Mouse (Mus musculus) hindbrain, embryonic 11.5 days (tissue): ENCODE results near the gene Cfap61. TPM values are rescaled to one million over a fixed set of nuclear protein-coding genes. Genes with fewer than 3 reads are reported as not detected.

ENCODE experiments used
- ATAC-seq: fragments of 200-750 bp; cut with Nextera tagmentation; 2 replicates; pipeline ENCODE4 v1.8.0; 2017; ENCODE audit warnings: mild to moderate bottlenecking, moderate TSS enrichment, moderate library complexity; ENCODE audit not compliant: low FRiP score
- DNase-seq: peaks from one replicate; pipeline ENCODE4 v3.0.0-alpha.2; 2015; ENCODE audit warnings: low spot score
- H3K27ac ChIP-seq: fragments of 300-500 bp; sonication (generic); 2 replicates; pipeline ENCODE4 v1.5.1; 2014; ENCODE audit warnings: mild to moderate bottlenecking, low read depth, low read length
- H3K27me3 ChIP-seq: fragments of 300-500 bp; sonication (generic); 2 replicates; pipeline ENCODE4 v1.6.1; 2014; ENCODE audit warnings: mild to moderate bottlenecking, low read length, moderate library complexity, mixed read lengths; ENCODE audit not compliant: control insufficient read depth, insufficient read depth
- H3K36me3 ChIP-seq: fragments of 300-500 bp; sonication (generic); 2 replicates; pipeline ENCODE4 v1.6.1; 2014; ENCODE audit warnings: mild to moderate bottlenecking, low read length, moderate library complexity, mixed read lengths; ENCODE audit not compliant: control insufficient read depth, insufficient read depth
- H3K4me1 ChIP-seq: fragments of 300-500 bp; sonication (generic); replicated peaks from 2 replicates; pipeline ENCODE4 v1.6.1; 2014; ENCODE audit warnings: low read length, mixed read lengths; ENCODE audit not compliant: control insufficient read depth, insufficient read depth
- H3K4me2 ChIP-seq: fragments of 300-500 bp; sonication (generic); replicated peaks from 2 replicates; pipeline ENCODE4 v1.6.1; 2014; ENCODE audit warnings: mild to moderate bottlenecking, low read depth, low read length
- H3K4me3 ChIP-seq: fragments of 300-500 bp; sonication (generic); 2 replicates; pipeline ENCODE4 v1.5.1; 2014; ENCODE audit warnings: low read depth, low read length
- H3K9ac ChIP-seq: fragments of 300-500 bp; sonication (generic); 2 replicates; pipeline ENCODE4 v1.6.1; 2014; ENCODE audit warnings: low read depth, low read length
- H3K9me3 ChIP-seq: fragments of 300-500 bp; sonication (generic); 2 replicates; pipeline ENCODE4 v1.6.1; 2016; ENCODE audit warnings: low read length; ENCODE audit not compliant: control insufficient read depth
- whole genome bisulfite sequencing: fragments of 180-500 bp; shearing (Covaris S2); extraction: QIAGEN DNeasy Blood & Tissue Kit; methylation state at CpG from one replicate; pipeline ENCODE4 v1.1.7; 2014; 5-methylcytosine and 5-hydroxymethylcytosine counted together
- polyA plus RNA-seq: library from polyadenylated mRNA; unstranded; fragments of >200 nt; fragmentation: Nextera tagmentation; extraction: Ambion mirVana; gene quantifications from 2 replicates; pipeline ENCODE4 v1.2.1, GENCODE M21; 2014

The Cfap61 gene
- polyA plus RNA-seq, 1 experiment from 2014 or later, result 2.4 TPM

DNA sequence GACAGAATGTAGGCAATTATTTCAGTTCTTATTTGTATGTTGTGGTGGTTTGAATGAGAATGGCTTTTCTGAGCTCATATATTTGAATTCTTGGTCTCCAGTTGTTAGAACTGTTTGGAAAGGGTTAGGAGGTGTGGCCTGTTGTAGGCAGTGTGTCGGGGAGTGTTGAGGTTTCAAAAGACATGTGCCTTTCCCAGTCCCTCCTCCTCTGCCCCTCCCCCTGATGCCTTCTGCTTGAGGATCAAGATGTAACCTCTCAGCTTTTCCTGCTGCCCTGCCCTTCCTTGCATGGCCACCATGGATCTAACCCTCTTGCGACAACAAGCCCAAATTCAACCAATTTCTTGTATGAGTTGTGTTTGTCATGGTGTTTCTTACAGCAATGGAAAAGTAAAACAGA lies 53.2 kb downstream of the Cfap61 start:
- ATAC-seq, result no peak
- Histone ChIP-seq H3K9me3 (no peaks in the 10 kb centered on the region), H3K4me3 (no peak overlapping the region), H3K27me3 (no peaks in the 10 kb centered on the region), H3K4me1 (no peaks in the 10 kb centered on the region), H3K4me2 (no peak overlapping the region), H3K9ac (no peak overlapping the region), H3K36me3 (no peaks in the 10 kb centered on the region), H3K27ac (no peak overlapping the region)
- WGBS, result 64% methylated on average over 2 of the region's 2 CpGs
- no peak for DNase-seq

- Histone ChIP-seq H3K4me3 (no peak overlapping the region), H3K27me3 (no peaks in the 10 kb centered on the region), H3K4me1 (no peaks in the 10 kb centered on the region), H3K9ac (no peak overlapping the region), H3K9me3 (no peaks in the 10 kb centered on the region), H3K4me2 (no peak overlapping the region), H3K36me3 (no peaks in the 10 kb centered on the region), H3K27ac (no peak overlapping the region)
- ATAC-seq (no peak), DNase-seq (no peak)
- WGBS, result 46% methylated on average over 2 of the region's 2 CpGs
These were observed 55.9 kb downstream of the Cfap61 start for GRCm38 (mm10) chr2:145990446-145990845.

GRCm38 (mm10) chr2:145996472-145996871 lies 61.9 kb downstream of the Cfap61 start:
- WGBS, result 76% methylated on average over 4 of the region's 4 CpGs
- no peaks in the 10 kb centered on the region for H3K9me3 ChIP-seq
- no peaks in the 10 kb centered on the region for H3K27me3 ChIP-seq
- ATAC-seq (no peak), DNase-seq (no peak)
- H3K4me2 ChIP-seq, result no peak overlapping the region
- no peak overlapping the region for H3K9ac ChIP-seq
- no peaks in the 10 kb centered on the region for H3K36me3 ChIP-seq
- H3K27ac ChIP-seq, result no peak overlapping the region
- no peaks in the 10 kb centered on the region for H3K4me1 ChIP-seq
- no peak overlapping the region for H3K4me3 ChIP-seq

DNA sequence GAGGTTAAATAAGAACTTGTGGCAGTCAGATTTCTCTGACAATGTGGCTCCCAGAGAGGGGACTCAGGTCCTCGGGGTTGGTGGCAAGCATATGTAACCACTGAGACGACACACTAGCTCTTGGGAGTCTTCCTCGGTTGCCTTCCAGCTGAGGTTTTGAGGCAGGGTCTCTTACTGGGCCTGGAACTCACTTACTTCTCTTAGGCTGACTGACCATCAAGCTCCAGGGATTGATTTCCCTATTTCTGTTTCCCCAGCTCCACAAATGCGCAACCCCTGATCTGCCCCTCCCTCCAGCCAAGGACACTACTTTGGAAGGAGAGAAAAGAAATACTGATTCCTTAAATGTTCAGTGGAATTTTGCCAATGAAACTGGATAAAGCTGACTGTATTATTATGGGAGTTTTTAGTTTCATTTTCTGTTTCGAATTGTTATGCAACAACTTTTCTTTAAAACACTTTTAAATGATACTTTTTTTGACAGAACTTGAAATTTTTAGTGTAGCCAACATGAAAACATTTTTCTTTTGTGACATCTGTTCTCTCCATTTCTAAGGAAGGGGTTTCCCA lies 63.5 kb downstream of the Cfap61 start:
- ATAC-seq, result no peak

GRCm38 (mm10) chr2:146008801-146009200 lies 74.2 kb downstream of the Cfap61 start:
- no peak overlapping the region for H3K9ac ChIP-seq
- no peak for DNase-seq
- H3K4me3 ChIP-seq, result no peak overlapping the region
- H3K9me3 ChIP-seq, result no peaks in the 10 kb centered on the region
- WGBS, result 77% methylated on average over 6 of the region's 6 CpGs
- H3K4me1 ChIP-seq, result no peaks in the 10 kb centered on the region
- ATAC-seq, result no peak
- H3K27ac ChIP-seq, result no peak overlapping the region
- no peaks in the 10 kb centered on the region for H3K27me3 ChIP-seq
- no peaks in the 10 kb centered on the region for H3K36me3 ChIP-seq
- H3K4me2 ChIP-seq, result no peak overlapping the region

More for the DNA sequence above, 63.5 kb downstream of the Cfap61 start:
- Histone ChIP-seq H3K9ac (no peak overlapping the region), H3K27me3 (no peaks in the 10 kb centered on the region), H3K36me3 (no peaks in the 10 kb centered on the region), H3K9me3 (no peaks in the 10 kb centered on the region), H3K4me2 (no peak overlapping the region), H3K27ac (no peak overlapping the region), H3K4me1 (no peaks in the 10 kb centered on the region), H3K4me3 (no peak overlapping the region)
- DNase-seq, result no peak
- 88% methylated on average over 5 of the region's 5 CpGs for WGBS

GRCm38 (mm10) chr2:146009596-146010349 lies 75.2 kb downstream of the Cfap61 start:
- H3K4me2 ChIP-seq, result no peak overlapping the region
- no peaks in the 10 kb centered on the region for H3K36me3 ChIP-seq
- DNase-seq, result no peak
- no peaks in the 10 kb centered on the region for H3K9me3 ChIP-seq
- no peak overlapping the region for H3K27ac ChIP-seq
- no peak for ATAC-seq
- H3K4me1 ChIP-seq, result no peaks in the 10 kb centered on the region
- H3K9ac ChIP-seq, result no peak overlapping the region
- H3K27me3 ChIP-seq, result no peaks in the 10 kb centered on the region
- WGBS, result 72% methylated on average over 2 of the region's 2 CpGs
- H3K4me3 ChIP-seq, result no peak overlapping the region

DNA sequence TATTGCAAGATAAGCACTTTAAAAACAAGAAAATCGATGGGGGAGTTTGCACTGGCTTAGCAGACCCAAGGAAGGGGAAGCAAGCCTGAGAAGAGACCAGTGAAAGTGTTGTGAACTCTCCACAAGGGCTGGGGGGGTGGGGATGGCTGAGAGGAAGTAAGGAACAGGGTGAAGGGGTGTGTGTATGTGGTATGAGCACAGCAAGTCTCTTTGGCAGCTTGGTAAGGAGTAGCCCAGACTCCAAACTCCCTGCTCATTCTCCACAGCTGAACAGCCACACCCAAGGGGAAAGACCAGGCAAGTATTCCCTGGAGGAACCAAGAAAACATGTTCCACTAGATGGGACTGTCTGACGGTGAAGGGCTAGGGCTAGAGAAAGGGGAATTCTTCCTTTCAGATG lies 76.2 kb downstream of the Cfap61 start:
- no peak for ATAC-seq
- H3K27ac ChIP-seq, result no peak overlapping the region

GRCm38 (mm10) chr2:146015341-146016186 lies 81.0 kb downstream of the Cfap61 start:
- H3K9me3 ChIP-seq, result no peaks in the 10 kb centered on the region
- ATAC-seq, result no peak
- no peak for DNase-seq
- no peaks in the 10 kb centered on the region for H3K27me3 ChIP-seq
- H3K4me2 ChIP-seq, result no peak overlapping the region
- 0 out of 2 replicates have a peak, but pooled peaks cover 2% of the 10 kb centered on the region for H3K4me1 ChIP-seq
- WGBS, result 65% methylated on average over 8 of the region's 8 CpGs
- no peak overlapping the region for H3K4me3 ChIP-seq
- no peaks in the 10 kb centered on the region for H3K36me3 ChIP-seq
- H3K9ac ChIP-seq, result no peak overlapping the region
- H3K27ac ChIP-seq, result no peak overlapping the region

More for the DNA sequence above, 76.2 kb downstream of the Cfap61 start:
- no peak for DNase-seq
- Histone ChIP-seq H3K9ac (no peak overlapping the region), H3K4me1 (0 out of 2 replicates have a peak, but pooled peaks cover 1% of the 10 kb centered on the region), H3K36me3 (no peaks in the 10 kb centered on the region), H3K9me3 (no peaks in the 10 kb centered on the region), H3K4me2 (no peak overlapping the region), H3K27me3 (no peaks in the 10 kb centered on the region), H3K4me3 (no peak overlapping the region)
- WGBS, result 37% methylated on average over 2 of the region's 2 CpGs
